Mouse (Mus musculus) heart, postnatal 10 days (tissue): ENCODE measurements around the gene 2900026A02Rik. TPM values are rescaled to one million over a fixed set of nuclear protein-coding genes. Genes with fewer than 3 reads are reported as not detected.

Experiments
- DNase-seq, 2 experiments: peaks; one replicate each; pipeline ENCODE4 v3.0.0; 2021
- intact Hi-C: fragments of 180-260 bp; cut with DNase I; formaldehyde crosslinking; loops from one replicate; pipeline ENCODE4 v1.15.1; 2025
- total RNA-seq, 2 experiments: library from RNA; stranded (reverse); gene quantifications; 2 replicates each; pipeline ENCODE4 v1.2.3; 2021

Gene 2900026A02Rik
- total RNA-seq, 2 experiments from 2014 or later = 46.9 to 51.4 TPM

GRCm38 (mm10) chr5:113154441-113154840, 66.6 kb downstream of the 2900026A02Rik start:
- intact Hi-C loops = loop anchor here (10.0 kb wide), 1 partner anchor 280 kb away; no protein-coding TSS in a partner anchor
- no peak for DNase-seq

DNA sequence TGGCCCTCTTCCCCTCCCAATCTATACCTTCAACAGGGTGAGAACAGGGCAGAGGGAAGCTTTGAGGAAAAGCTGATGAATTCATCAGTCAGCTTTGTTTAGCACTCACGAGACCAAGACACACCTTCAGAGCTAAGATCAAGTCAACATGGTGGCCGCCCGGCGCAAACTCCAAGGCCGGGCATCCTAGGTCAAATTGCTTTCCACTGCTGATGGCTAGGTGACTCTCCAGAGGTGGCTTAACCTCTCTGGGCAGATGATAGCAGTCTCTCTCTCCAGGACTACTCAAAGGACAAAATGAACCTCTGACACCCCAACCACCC, 67.6 kb downstream of the 2900026A02Rik start:
- intact Hi-C loops = loop anchor here (10.0 kb wide), 1 partner anchor 279 kb away; no protein-coding TSS in a partner anchor
- DNase-seq = no peak

- intact Hi-C loops = loop anchor here (10.0 kb wide), 1 partner anchor 278 kb away; no protein-coding TSS in a partner anchor
These were observed 68.2 kb downstream of the 2900026A02Rik start for GRCm38 (mm10) chr5:113152663-113153507.

GRCm38 (mm10) chr5:113151554-113152103, 69.4 kb downstream of the 2900026A02Rik start:
- peak; percentile 38 to 50 for DNase-seq
- intact Hi-C loops = loop anchor here (10.0 kb wide), 1 partner anchor 277 kb away; no protein-coding TSS in a partner anchor

More at GRCm38 (mm10) chr5:113152663-113153507, 68.2 kb downstream of the 2900026A02Rik start:
- DNase-seq = peak in 1 of 2 experiments; percentile 42

DNA sequence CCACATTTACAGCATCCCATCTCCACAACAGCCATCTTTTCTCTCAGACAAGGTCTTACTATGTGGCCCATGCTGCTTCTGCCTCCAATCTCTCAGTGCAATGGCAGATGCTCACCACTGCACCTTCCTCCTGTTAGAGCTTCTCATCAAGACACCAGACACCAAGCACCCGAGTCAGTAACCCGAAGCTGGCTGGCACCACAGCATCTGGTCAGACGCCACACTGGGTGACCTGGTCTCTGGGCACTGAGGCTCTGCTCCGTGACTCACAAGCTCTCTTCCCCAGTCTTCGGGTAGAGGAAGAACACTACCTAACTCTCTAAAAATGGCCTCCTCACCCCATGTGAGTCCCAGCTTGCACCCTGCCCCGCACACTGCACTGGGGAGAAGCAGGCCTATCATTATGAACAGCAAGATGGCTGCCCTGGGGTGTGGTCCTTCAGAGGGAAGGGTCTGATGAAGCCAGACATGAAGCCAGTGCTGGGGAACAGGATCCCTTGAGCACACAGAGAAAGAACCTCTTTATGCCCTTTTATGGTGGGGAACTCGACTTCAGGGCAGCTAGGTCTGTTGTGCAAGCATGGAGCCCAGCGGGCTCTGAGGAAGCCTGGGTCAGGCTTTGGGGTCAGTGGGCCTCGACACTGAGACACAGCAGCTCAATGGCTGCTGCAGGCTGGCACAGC, 70.0 kb downstream of the 2900026A02Rik start:
- no peak for DNase-seq
- intact Hi-C loops = loop anchor here (10.0 kb wide), 1 partner anchor 276 kb away; no protein-coding TSS in a partner anchor

DNA sequence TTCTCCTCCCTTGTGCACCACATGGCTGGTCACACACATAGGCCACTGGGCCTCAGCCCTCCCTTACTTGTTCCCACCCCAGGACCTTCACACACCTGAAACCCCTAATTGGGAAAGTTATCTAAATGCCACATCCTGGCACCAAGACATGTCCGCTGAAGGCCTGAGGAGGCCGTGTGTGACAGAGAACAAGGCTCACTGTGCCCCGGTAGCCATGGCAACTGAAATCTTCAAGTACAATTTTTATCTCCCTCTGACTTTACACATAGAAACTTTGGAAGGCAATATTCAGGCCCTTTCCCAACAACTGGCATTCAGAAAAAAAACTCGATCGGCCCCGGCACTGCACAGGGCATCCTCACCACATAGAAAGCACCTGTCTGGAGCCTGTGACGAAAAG, 72.0 kb downstream of the 2900026A02Rik start:
- intact Hi-C loops = no loop called here
- no peak for DNase-seq

DNA sequence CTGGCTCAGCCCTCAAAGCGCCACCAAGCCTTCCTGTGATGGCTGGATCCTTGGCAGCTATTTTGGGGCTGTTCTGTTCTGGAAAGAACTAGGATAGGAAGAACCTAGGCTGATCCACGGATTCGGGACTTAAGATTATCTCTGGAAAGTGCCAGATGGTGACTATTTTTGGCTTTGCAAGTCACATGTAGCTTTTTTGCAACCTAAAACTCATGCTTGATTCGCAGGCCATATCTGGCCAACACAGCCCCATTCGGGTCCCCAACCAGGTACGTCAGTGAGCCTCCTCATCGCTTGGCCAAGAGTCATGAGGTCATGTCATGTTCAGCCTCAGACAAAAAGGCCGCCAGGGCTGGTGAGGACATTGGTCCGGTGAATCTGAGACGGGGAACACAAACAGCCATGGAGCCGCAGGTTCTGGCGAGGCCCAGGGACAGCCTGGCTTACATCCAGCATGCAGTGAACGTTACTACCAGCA, 73.0 kb downstream of the 2900026A02Rik start:
- intact Hi-C loops = no loop called here
- no peak for DNase-seq

DNA sequence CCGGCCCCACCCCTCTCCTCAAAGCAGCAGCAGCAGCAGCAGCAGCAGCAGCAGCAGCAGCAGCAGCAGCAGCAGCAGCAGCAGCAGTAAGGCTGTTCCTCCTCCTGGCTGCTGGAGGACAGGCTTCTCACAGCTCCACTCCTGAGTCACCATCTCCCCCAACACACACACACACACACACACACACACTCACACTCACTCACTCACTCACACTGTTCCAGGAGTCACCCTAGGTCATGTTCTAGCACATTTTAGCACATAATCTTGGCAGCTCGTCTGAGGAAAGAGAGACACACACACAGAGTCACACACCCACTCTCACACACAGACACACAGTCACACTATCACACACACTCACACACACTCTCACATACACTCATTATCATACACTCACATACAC, 74.4 kb downstream of the 2900026A02Rik start:
- intact Hi-C loops = no loop called here
- no peak for DNase-seq

DNA sequence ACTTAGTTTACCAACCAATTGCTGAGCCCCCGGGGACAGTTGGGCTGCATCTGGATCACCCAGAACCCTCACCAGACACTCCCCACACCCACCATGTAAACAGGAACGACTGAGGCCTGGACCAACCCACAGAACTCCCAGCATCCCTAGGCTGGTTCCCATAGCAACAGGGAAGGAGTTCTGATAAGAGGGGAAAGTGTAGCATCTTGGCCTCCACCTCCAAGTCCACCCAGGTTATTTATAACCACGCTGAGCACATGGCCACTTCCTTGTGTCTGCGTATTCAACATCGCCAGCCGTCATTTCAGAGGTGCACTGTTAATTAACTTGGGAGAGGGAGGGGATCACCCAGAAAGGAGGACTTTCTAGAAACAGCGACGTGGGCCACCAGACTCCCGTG, 75.9 kb downstream of the 2900026A02Rik start:
- DNase-seq = no peak
- intact Hi-C loops = no loop called here

DNA sequence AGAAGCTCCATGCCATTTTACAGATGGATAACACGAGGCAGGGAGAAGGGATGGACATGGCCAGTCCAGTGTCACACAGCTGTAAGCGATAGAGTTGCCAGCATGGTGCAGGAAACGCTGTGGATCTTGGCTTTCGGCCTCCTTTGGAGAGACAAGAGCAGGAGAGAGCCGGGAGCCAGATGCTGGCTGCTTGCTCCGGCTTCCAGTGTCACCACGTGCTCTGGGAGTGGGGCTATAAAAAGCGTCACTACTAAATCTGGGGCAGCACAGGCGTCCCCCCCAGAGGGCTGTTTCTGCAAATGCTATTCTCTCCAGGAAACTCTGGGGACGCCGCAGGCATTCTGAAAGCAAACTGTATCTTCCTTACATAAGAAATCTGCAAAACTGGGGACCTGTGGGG, 78.5 kb downstream of the 2900026A02Rik start:
- intact Hi-C loops = no loop called here
- peak; percentile 89 to 91 for DNase-seq

DNA sequence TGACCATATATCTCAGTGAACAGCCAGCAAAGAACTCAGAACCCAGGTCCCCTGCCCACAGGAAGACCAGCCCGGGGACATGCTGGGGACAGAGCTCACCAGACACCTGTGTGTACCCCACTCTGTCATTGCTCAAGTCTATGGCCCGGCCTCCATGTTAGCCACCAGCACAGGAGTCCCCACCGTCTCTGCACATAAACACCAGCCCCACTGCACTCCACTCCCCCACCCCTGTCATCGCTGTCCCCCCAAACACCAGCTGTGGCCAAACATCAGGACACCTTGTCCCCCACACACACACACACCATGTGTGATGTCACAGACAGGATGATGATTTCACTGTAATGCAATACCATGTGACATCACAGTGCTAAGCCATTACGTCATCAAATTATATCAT, 79.0 kb downstream of the 2900026A02Rik start:
- DNase-seq = no peak
- intact Hi-C loops = no loop called here

DNA sequence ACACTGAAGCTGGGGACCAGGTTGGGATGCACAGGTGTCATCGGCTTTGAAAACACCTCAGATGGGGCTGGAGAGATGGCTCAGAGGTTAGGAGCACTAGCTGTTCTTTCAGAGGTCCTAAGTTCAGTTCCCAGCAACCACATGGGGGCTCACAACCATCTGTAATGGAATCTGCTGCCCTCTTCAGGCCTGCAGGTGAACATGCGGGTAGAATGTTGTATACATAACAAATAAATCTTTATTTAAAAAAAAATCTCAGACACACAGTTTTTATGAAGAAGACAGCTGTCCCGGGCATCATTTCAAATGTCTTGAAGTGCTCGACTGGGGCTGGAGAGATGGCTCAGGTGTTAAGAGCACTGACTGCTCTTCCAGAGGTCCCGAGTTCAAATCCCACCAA, 80.2 kb downstream of the 2900026A02Rik start:
- intact Hi-C loops = no loop called here
- no peak for DNase-seq

GRCm38 (mm10) chr5:113140051-113140450, 81.0 kb downstream of the 2900026A02Rik start:
- no peak for DNase-seq
- intact Hi-C loops = no loop called here

GRCm38 (mm10) chr5:113139064-113139726, 81.8 kb downstream of the 2900026A02Rik start:
- DNase-seq = no peak
- intact Hi-C loops = loop anchor here (2.0 to 5.0 kb wide), 2 partner anchors 28 to 37 kb away; no protein-coding TSS in a partner anchor

DNA sequence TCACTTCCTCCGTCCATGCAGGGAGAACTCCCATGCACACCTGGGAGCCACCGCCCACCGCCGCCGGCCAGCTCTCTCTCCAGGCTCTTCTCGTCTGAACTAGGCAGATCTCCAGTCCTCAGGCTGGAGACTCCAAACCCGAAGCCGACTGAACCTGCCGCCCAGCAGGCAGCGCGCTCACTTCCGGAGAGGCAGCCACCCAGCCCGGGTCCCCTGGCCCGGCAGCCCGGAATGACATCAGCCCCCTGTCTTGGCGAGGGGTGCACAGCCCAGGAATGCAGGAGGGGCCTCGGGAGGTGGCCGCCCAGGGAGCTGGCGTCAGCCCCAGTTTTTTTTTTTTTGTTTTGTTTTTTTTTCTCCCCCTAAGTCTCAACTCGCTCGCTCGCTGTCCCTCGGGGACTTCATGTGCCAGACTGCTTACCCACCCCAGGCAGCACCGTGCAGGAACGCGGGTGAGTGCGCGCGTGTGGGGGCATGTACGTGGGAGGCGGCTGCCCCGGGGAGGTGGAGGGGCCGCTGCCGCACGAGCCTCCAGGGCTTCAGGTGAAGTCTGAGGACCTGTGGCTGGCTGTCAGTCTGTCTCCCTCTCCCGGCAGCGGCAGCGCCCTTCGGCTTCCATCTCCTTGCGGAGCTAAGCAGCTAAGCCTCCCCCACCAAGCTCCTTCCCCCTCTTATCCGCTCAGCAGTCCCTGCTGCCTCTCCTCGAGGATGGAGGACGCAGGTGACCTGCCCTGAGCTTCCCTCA, 82.5 kb downstream of the 2900026A02Rik start:
- peak; percentile 85 to 86 for DNase-seq
- intact Hi-C loops = loop anchor here (2.0 to 5.0 kb wide), 2 partner anchors 28 to 36 kb away; no protein-coding TSS in a partner anchor

- DNase-seq = peak in 1 of 2 experiments; percentile 35
- intact Hi-C loops = loop anchor here (2.0 to 5.0 kb wide), 2 partner anchors 27 to 36 kb away; no protein-coding TSS in a partner anchor
These were observed 83.2 kb downstream of the 2900026A02Rik start for GRCm38 (mm10) chr5:113137691-113138318.

- intact Hi-C loops = loop anchor here (5.0 kb wide), 1 partner anchor 35 kb away; no protein-coding TSS in a partner anchor
- peak; percentile 66 to 68 for DNase-seq
These were observed 84.0 kb downstream of the 2900026A02Rik start for GRCm38 (mm10) chr5:113136951-113137487.

- DNase-seq = peak in 1 of 2 experiments; percentile 48
- intact Hi-C loops = loop anchor here (5.0 kb wide), 1 partner anchor 33 kb away; no protein-coding TSS in a partner anchor
These were observed 85.5 kb downstream of the 2900026A02Rik start for GRCm38 (mm10) chr5:113135513-113135912.
